Mouse (Mus musculus) common myeloid progenitor, adult 5-6 weeks (primary cell): ENCODE measurements around the gene Spag7. TPM values are rescaled to one million over a fixed set of nuclear protein-coding genes. Genes with fewer than 3 reads are reported as not detected.

ENCODE experiments used
- ATAC-seq: replicated peaks from 2 replicates; pipeline ENCODE4 v1.8.0; 2016; ENCODE audit warnings: low read depth, mild to moderate bottlenecking, moderate TSS enrichment, inconsistent platforms; ENCODE audit not compliant: poor library complexity, severe bottlenecking
- total RNA-seq: library from RNA; stranded (forward); fragments of 200-1000, 187-1606 nt; gene quantifications from 2 replicates; pipeline ENCODE4 v1.2.3, GENCODE M21; 2017

Spag7 gene
- 43.2 and 53.2 TPM in 2 replicates for total RNA-seq

DNA sequence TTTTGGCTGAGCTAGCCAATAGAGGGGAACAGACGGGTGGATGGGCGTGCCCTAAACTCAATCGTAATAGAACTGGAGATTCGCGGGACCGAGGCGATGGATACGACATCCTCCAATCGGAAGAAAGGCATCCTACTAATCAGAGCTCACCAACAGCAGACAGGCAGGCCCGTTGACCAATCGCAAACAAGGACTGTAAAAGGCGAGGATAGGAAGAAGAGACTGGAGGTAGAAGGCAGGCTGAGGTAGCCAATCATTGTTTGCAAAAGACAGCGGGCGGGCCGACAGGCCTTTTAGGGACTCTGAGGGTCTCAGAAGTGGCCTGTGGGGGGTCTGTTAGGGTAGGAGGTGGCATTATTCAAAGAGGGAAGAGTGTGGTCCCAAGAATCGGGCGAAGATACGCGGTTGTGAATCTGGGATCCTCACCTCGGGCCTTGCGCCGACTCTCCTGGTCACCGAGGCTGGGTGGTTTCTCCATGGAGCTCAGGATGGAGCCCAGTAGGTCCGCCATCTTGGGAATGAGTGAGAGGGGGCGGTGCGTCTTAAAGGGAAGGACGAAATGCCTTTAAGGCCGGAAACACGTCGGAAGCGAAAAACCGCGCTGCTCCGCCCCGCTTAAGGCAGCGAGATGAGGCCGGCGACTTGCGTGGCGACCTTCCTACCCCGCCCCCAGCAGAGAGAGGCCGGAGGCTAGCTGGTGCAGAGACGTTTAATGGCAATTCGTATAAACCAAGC, at the start of gene Spag7:
Spag7 (minus strand) TSS at position 646 of the 735 bp plus-strand sequence.
- peak; percentile 84 for ATAC-seq

- ATAC-seq = no peak
Measured at GRCm38 (mm10) chr11:70718481-70718880, 49.3 kb upstream of the Spag7 start.

- no peak for ATAC-seq
Measured at GRCm38 (mm10) chr11:70715832-70716231, 46.6 kb upstream of the Spag7 start.

DNA sequence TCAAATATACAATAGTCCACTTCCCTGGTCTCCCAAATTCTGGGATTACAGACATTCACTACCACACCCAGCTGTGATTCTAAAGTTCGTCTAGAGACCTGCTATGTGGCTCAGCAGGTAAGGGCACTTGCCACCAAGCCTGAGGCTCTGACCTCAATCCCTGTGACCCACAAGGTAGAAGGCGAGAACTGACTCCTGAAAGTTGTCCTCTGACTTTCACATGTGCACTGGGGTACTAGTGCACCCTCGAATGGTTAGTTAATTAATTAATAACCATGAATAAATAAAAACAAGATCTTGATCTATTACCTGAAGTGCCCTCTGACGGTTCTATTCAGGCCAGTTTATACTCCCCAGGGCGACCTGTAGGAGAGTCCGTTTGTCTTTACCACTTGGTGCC, 44.0 kb upstream of the Spag7 start:
- no peak for ATAC-seq

DNA sequence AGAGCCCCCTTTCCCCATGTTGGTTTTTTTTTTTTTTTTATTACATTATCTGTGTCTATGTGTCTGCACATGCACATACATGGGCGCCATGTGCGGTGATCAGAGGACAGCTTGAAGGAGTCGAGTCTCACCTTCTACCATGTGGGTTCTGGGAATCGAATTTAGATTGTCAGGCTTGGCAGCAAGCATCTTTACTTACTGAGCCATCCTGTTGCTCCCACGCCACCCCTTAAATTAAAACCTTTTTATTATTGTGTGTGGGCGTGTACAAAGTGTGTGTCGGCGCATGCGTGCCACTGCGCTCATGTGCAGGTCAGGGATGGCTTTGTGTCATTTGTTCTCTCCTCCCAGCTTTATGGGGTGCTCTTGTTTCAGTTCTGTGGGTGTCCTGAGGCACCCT, 41.8 kb upstream of the Spag7 start:
- ATAC-seq = no peak

DNA sequence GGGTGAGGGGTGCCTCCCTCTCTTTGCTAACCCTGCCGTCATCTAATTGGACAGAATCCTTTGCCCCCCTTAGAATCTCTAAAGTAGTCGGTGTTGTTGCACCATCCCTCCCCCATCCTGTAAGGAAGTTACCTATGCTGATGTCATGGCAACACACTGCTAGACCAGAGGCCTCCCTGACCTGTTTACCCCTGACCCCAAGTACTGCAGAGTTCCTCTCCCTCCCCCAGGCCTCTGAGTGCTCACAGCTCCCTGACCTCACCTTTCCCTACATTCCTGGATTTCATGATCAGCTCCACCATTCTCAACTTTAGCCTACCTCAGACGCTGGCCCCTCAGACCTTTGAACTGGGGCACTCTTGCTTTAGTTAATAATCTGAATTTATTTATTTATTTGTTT, 36.9 kb upstream of the Spag7 start:
- ATAC-seq = no peak

DNA sequence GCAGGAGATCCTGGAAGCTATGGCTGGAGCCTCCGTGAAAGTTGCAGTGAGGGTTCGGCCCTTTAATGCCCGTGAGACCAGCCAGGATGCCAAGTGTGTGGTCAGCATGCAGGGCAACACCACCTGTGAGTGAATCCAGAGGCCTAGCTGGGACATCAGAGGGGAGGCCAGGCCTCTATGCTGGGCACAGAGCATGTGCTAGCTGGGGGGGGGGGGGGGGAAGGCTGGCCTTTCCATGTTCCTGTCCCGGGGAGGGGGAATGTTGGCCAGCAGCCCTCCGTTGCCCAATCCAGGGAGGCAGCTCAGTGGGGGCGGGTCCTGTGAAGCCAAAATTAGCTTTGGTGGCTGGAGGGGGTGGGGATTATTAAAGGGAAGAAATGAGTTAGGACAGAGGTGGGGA, 33.6 kb upstream of the Spag7 start:
- ATAC-seq = no peak

DNA sequence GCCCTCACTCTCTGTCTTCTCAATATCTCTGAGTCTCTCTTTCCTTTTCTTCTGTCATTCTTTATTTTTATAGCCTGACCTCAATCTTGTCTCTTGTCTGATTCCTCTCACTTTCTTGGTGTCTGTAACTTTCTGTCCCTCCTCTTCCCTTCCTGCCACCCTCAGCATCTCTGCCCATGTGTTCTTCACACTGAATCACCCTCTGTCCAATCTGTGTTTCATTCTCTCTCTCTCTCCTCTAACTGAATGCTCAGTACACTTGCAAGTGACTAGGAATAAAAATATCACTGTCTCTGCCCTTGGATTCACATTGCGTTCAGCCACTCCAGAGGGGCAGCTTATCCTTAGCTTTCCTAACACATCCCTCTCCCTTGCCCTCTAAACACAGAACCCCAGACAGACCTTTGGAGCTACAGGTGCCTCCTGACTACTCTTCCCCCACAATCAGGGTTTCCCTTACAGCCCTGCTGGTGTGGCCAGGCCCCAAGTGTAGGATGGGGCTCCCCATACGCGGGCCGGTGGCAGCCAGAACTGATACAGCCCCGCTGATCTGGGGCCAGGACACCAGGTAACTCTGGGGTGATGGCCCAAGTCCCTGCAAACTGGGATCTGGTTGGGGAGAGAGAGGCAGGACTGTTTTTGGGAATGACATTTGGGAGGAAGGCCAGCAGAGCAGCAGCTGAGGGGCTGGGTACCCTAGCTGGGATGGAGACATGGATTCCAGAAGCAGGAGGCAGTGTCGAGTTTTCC, 32.9 kb upstream of the Spag7 start:
- ATAC-seq = no peak

DNA sequence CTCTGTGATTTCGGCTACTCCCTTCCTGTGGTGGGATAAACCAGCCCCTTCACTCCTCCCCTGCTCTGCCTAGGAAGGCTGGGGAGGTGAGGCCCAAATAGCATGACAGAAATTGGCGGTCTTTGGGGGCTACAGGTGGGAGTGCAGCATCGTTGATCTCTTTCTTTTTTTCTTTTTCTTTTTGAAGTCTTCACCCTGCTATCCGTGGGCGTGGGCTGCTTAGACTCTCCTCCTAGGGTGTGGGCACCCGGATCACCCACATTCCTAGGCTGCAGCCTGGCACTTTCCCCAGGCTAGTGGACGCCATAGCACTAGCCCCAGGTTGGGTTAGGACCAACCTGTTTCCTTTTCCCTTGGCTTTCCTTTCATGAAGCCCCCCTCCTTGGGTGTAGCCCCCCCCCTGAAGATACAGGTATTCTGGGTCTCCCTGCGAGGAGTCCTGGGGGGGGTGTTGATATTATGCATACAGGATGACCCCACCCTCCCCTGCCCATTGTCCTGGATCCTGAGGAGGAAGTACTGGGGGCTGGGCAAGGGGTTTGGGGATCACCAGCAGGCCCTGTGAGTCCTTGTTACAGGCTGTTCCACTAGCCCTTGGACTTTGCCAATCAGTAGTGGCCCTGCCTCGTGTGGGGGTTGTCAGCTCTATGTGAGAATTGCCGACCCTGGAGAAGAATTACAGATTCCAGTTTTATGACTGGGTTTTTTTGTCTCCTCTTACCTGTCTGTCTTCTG, 32.2 kb upstream of the Spag7 start:
- ATAC-seq = no peak

- ATAC-seq = no peak; the same call in 1 of the 2 replicates
Measured at GRCm38 (mm10) chr11:70700613-70701012, 31.4 kb upstream of the Spag7 start.

GRCm38 (mm10) chr11:70699722-70700556, 30.7 kb upstream of the Spag7 start, which contains the start of the genes Inca1 and Kif1c:
Inca1 (minus strand) TSS chr11:70700155.
Kif1c (plus strand) TSS chr11:70700548.
- peak; percentile 98 for ATAC-seq

- no peak for ATAC-seq
Measured at GRCm38 (mm10) chr11:70699051-70699450, 29.8 kb upstream of the Spag7 start.

- no peak for ATAC-seq
Measured at GRCm38 (mm10) chr11:70697376-70697775, 28.2 kb upstream of the Spag7 start.

- no peak for ATAC-seq
Measured at GRCm38 (mm10) chr11:70693504-70693903, 24.3 kb upstream of the Spag7 start.

GRCm38 (mm10) chr11:70689578-70689977, 20.4 kb upstream of the Spag7 start:
- ATAC-seq = no peak

DNA sequence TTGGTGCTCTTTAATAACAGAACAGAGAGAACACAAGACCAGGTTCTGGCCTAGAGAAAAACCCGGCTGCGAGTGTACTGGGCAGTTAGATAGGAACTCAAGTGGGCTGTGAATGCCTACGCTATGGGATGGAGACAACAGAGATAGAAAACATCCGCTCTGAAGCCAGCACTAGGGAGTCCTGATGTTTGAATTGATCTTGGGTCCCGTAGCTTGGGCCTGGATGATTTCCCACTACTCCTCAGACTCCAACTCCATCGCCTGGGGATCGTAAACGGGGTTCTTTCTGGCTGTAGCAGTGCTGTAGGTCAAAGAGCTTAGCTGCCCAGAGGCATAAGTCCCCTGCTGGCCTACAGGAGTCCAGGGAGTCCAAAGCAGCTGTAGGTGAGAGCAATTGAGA, 19.2 kb upstream of the Spag7 start:
- ATAC-seq = no peak

- ATAC-seq = peak; percentile 85
Measured at GRCm38 (mm10) chr11:70687601-70688199, 18.5 kb upstream of the Spag7 start, which contains the start of gene Camta2. Camta2 (minus strand) TSS chr11:70688105.

GRCm38 (mm10) chr11:70686901-70687566, 17.8 kb upstream of the Spag7 start:
- ATAC-seq = peak; percentile 45

GRCm38 (mm10) chr11:70683640-70684039, 14.4 kb upstream of the Spag7 start:
- ATAC-seq = no peak
